Mouse (Mus musculus): ENCODE results near the gene Arf3. TPM values are rescaled to one million over a fixed set of nuclear protein-coding genes. Genes with fewer than 3 reads are reported as not detected.
A peak's percentile ranks its signal among the peaks of the same experiment; 100 is the strongest.

The Arf3 gene
- total and polyA plus RNA-seq, 2 experiments from 2014 or later = 93.8 to 144 TPM

DNA sequence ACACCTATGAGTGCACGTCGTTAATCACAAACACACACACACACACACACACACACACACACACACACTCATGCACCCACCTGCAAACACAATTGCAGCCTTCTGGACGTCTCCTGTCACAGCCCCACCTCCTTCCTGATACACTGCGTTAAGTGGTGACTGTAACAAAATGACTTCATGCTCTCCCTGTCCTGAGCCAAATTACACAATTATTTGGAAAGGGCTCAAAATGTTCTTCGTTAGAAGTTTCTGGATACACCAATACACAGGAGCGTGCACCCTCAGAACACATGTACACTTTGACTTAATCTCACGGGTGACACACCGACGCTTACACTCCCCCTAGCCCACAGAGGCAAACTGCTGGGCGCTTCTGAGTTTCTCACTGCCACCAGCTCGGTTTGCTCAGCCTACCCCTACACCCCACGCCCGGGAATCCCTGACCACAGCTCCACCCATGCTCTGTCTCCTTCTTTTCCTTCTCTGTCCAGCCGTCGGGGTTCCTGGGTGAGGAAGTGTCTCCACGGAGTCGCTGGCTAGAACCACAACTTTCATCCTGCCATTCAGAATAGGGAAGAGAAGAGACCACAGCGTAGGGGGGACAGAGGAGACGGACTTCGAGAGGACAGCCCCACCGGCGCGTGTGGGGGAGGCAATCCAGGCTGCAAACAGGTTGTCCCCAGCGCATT, 26.1 kb upstream of the Arf3 start:
- Histone ChIP-seq H3K4me1 (ENCODE audit: insufficient read depth, low read length) (no peaks in the 10 kb centered on the region; the same call in 1 of the 2 replicates), H3K9me3 (ENCODE audit: low read length) (no peaks in the 10 kb centered on the region), H3K27ac (ENCODE audit: low read depth, low read length) (no peak overlapping the region), H3K27me3 (ENCODE audit: insufficient read depth, low read length) (peaks cover 61% of the 10 kb centered on the region), H3K36me3 (ENCODE audit: insufficient read depth, low read length) (no peaks in the 10 kb centered on the region), H3K4me3 (ENCODE audit: low read depth, low read length) (no peak overlapping the region), H3K4me2 (ENCODE audit: low read depth, low read length, poor library complexity, severe bottlenecking) (no peak overlapping the region), H3K9ac (replicated peaks; ENCODE audit: low read length, poor library complexity, severe bottlenecking) (no peak overlapping the region)
- no peak for TF ChIP-seq CTCF (IDR thresholded peaks at IDR 0.05)
- no peak for ATAC-seq (ENCODE audit: low FRiP score)
- no peak for DNase-seq (ENCODE audit: low spot score)
- WGBS = 11% methylated on average over 24 of the region's 24 CpGs

DNA sequence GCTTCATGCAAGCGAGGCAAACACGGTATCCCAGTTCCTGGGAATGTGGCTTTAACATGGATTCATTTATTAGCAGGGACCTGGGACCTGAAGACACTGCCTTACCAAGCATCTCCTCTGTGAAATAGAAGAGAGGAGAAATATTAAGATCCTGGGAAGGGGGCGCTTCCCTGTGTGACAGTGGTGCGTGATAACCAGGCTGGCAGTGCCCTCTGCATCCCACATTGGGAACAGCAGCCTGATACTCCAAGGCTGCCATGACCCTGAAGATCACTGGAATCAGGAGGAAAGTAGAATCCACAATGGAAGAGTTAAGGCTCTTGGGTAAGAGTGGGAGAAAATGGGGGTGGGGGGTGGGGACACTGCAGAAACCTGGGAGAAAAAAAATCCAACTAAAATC, 24.9 kb upstream of the Arf3 start:
- no peak overlapping the region for H3K4me2 ChIP-seq (ENCODE audit: low read depth, low read length, poor library complexity, severe bottlenecking)
- TF ChIP-seq CTCF (IDR thresholded peaks at IDR 0.05) = peak; percentile 87
- 39% methylated on average over 4 of the region's 4 CpGs for WGBS
- H3K27ac ChIP-seq (ENCODE audit: low read depth, low read length) = no peak overlapping the region
- ATAC-seq (ENCODE audit: low FRiP score) = 0 out of 2 replicates have a peak, but pooled peaks have one; percentile 31
- no peak overlapping the region for H3K4me3 ChIP-seq (ENCODE audit: low read depth, low read length)
- no peak overlapping the region for H3K9ac ChIP-seq (replicated peaks; ENCODE audit: low read length, poor library complexity, severe bottlenecking)
- H3K4me1 ChIP-seq (ENCODE audit: insufficient read depth, low read length) = no peaks in the 10 kb centered on the region; the same call in 1 of the 2 replicates
- H3K36me3 ChIP-seq (ENCODE audit: insufficient read depth, low read length) = no peaks in the 10 kb centered on the region
- peak; percentile 76 for DNase-seq (ENCODE audit: low spot score)
- H3K9me3 ChIP-seq (ENCODE audit: low read length) = no peaks in the 10 kb centered on the region
- H3K27me3 ChIP-seq (ENCODE audit: insufficient read depth, low read length) = peaks cover 49% of the 10 kb centered on the region

DNA sequence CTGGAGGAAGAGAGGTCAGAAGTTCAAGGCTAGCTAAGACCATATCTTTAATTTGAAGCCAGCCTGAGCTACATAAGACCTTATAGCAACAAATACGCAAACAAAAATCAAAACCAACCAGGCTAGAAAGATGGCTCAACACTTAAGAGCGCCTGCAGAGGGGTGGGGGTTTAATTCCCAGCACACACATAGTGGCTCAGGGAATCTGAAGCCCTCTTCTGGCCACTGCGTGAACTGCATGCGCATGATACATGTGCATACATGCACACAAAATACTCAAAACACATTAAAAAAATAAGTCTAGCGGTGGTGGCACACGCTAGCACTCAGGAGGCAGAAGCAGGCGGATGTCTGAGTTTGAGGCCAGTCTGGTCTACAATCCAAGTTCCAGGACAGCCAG, 22.7 kb upstream of the Arf3 start:
- DNase-seq (ENCODE audit: low spot score) = no peak
- H3K36me3 ChIP-seq (ENCODE audit: insufficient read depth, low read length) = no peaks in the 10 kb centered on the region
- H3K9ac ChIP-seq (replicated peaks; ENCODE audit: low read length, poor library complexity, severe bottlenecking) = no peak overlapping the region
- TF ChIP-seq CTCF (IDR thresholded peaks at IDR 0.05) = peak; percentile 66
- no peak overlapping the region for H3K4me2 ChIP-seq (ENCODE audit: low read depth, low read length, poor library complexity, severe bottlenecking)
- no peaks in the 10 kb centered on the region for H3K9me3 ChIP-seq (ENCODE audit: low read length)
- ATAC-seq (ENCODE audit: low FRiP score) = no peak
- WGBS = 51% methylated on average over 7 of the region's 7 CpGs
- no peaks in the 10 kb centered on the region for H3K4me1 ChIP-seq (ENCODE audit: insufficient read depth, low read length)
- H3K4me3 ChIP-seq (ENCODE audit: low read depth, low read length) = no peak overlapping the region
- H3K27me3 ChIP-seq (ENCODE audit: insufficient read depth, low read length) = peaks cover 39% of the 10 kb centered on the region
- H3K27ac ChIP-seq (ENCODE audit: low read depth, low read length) = no peak overlapping the region

DNA sequence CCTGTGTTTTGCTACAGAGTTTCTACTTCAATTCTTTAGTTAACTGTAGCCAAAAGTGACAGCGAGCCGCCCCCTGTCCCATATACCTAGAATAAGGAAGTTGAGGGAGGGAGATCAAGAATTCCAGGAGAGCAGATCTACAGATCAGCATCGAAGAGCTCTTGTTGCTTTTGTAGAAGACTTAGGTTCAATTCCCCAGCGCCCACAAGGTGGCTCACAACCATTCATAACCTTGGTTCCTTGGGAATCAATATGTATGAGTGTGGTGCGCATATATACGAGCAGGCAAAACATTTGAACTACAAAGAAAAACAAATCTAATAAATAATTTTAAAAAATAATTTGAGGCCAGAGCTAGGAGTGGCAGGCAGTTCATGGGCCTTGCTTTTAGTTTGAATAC, 18.2 kb upstream of the Arf3 start:
- H3K27me3 ChIP-seq (ENCODE audit: insufficient read depth, low read length) = peaks cover 56% of the 10 kb centered on the region
- no peak overlapping the region for H3K9ac ChIP-seq (replicated peaks; ENCODE audit: low read length, poor library complexity, severe bottlenecking)
- no peak overlapping the region for H3K4me3 ChIP-seq (ENCODE audit: low read depth, low read length)
- H3K4me1 ChIP-seq (ENCODE audit: insufficient read depth, low read length) = peaks cover 3% of the 10 kb centered on the region; the same call in 1 of the 2 replicates
- peak; percentile 23; the same call in 1 of the 2 replicates for TF ChIP-seq CTCF (IDR thresholded peaks at IDR 0.05)
- H3K36me3 ChIP-seq (ENCODE audit: insufficient read depth, low read length) = no peaks in the 10 kb centered on the region
- DNase-seq (ENCODE audit: low spot score) (no peak), ATAC-seq (ENCODE audit: low FRiP score) (no peak)
- no peak overlapping the region for H3K4me2 ChIP-seq (ENCODE audit: low read depth, low read length, poor library complexity, severe bottlenecking)
- no peaks in the 10 kb centered on the region for H3K9me3 ChIP-seq (ENCODE audit: low read length)
- 32% methylated on average over 6 of the region's 6 CpGs for WGBS
- no peak overlapping the region for H3K27ac ChIP-seq (ENCODE audit: low read depth, low read length)

DNA sequence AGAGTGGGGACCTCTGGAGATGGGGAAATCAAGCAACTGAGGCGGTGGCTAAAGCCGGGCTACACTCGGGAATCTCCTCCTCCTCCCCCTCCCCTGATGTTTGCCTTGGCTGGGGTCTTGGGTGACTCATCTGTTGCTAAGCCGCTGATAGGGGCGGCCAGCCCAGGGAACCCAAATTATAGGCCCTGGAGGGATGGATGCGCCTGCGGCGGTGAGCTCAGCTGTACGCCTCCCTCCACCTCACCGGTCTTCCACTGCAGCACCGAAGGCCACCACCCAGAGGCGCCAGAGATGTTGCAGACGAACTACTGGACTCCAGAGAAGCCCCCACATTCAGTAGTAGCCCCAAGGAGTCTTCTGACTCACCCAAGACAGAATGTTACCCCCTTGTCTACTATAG, 17.6 kb upstream of the Arf3 start:
- peaks cover 61% of the 10 kb centered on the region for H3K27me3 ChIP-seq (ENCODE audit: insufficient read depth, low read length)
- no peak overlapping the region for H3K27ac ChIP-seq (ENCODE audit: low read depth, low read length)
- peaks cover 3% of the 10 kb centered on the region; the same call in 1 of the 2 replicates for H3K4me1 ChIP-seq (ENCODE audit: insufficient read depth, low read length)
- ATAC-seq (ENCODE audit: low FRiP score) (no peak), DNase-seq (ENCODE audit: low spot score) (no peak)
- no peaks in the 10 kb centered on the region for H3K9me3 ChIP-seq (ENCODE audit: low read length)
- 5% methylated on average over 13 of the region's 13 CpGs for WGBS
- no peaks in the 10 kb centered on the region for H3K36me3 ChIP-seq (ENCODE audit: insufficient read depth, low read length)
- TF ChIP-seq CTCF (IDR thresholded peaks at IDR 0.05) = peak; percentile 36
- H3K4me3 ChIP-seq (ENCODE audit: low read depth, low read length) = no peak overlapping the region
- no peak overlapping the region for H3K4me2 ChIP-seq (ENCODE audit: low read depth, low read length, poor library complexity, severe bottlenecking)
- H3K9ac ChIP-seq (replicated peaks; ENCODE audit: low read length, poor library complexity, severe bottlenecking) = no peak overlapping the region

DNA sequence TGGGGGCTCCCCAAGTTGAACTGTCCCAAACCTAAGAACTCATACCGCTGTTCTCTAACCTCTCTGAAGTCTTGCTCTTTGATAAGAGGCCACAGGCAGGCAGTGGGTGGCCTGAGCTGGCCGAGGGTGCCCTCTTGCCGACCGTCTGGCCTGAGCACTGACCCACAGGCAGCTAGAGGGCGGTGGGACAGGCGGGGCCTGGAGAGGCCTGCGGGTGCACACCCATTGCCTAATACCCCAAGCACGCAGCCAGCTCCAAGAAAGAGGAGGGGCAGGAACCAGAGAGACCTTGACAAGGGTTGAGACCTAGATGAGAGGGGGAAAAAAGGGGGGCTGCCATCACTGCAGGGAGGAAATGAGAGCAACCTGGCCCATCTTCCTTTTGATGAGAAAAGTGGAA, 17.1 kb upstream of the Arf3 start:
- H3K9ac ChIP-seq (replicated peaks; ENCODE audit: low read length, poor library complexity, severe bottlenecking) = no peak overlapping the region
- H3K27ac ChIP-seq (ENCODE audit: low read depth, low read length) = no peak overlapping the region
- TF ChIP-seq CTCF (IDR thresholded peaks at IDR 0.05) = no peak
- DNase-seq (ENCODE audit: low spot score) (no peak), ATAC-seq (ENCODE audit: low FRiP score) (no peak)
- H3K4me2 ChIP-seq (ENCODE audit: low read depth, low read length, poor library complexity, severe bottlenecking) = no peak overlapping the region
- H3K27me3 ChIP-seq (ENCODE audit: insufficient read depth, low read length) = peaks cover 66% of the 10 kb centered on the region
- H3K4me1 ChIP-seq (ENCODE audit: insufficient read depth, low read length) = peaks cover 3% of the 10 kb centered on the region; the same call in 1 of the 2 replicates
- H3K36me3 ChIP-seq (ENCODE audit: insufficient read depth, low read length) = no peaks in the 10 kb centered on the region
- 7% methylated on average over 8 of the region's 8 CpGs for WGBS
- H3K4me3 ChIP-seq (ENCODE audit: low read depth, low read length) = no peak overlapping the region
- no peaks in the 10 kb centered on the region for H3K9me3 ChIP-seq (ENCODE audit: low read length)

Measured in midbrain, postnatal 0 days (tissue).